Mouse (Mus musculus): ENCODE results near the gene Lrrc17.
"Not testable (repeated sequence)": the region's sequence is repeated elsewhere in the genome, so short reads cannot be mapped to it uniquely, and the experiment has no call there.

The Lrrc17 gene

GRCm38 (mm10) chr5:21542226-21542625 lies 1.1 kb upstream of the Lrrc17 start:
- no peak for DNase-seq (ENCODE audit: low read depth)

DNA sequence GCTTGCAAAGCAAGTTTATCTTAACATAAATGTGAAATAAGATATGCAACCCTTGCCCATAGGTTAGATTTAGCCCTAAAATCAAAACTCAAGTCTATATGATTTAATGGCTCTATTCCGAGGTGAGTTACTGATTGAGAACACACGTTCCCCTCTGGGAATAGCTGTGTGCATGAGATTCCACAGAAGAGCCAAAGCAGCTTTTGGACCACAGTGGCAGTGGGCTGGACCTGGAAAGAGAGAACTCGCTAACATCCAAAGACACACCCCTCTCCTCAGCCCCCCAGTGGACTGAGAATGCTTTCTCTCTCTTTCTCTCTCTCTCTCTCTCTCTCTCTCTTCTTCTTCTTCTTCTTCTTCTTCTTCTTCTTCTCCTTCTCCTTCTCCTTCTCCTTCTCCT lies 1.5 kb downstream of the Lrrc17 start:
- DNase-seq (ENCODE audit: low read depth), result no peak

DNA sequence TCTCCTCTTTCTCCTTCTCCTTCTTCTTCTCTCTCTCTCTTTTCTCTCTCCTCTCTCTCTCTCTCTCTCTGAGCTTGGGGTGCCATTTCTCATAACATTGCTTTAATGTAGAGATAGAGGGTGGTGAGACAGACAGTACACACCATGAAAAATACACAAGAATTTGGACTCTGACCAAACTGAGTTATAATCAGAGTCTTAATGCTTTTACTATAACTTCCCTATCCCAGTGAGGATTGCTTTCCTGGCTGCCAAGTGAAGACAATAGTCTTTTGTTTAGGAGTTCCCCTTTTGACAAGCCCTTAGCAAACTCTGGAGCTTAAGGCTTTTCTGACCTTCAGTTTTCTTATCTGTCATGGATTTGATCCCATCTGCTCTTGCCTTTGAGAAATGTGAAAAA lies 1.9 kb downstream of the Lrrc17 start:
- no peak for DNase-seq (ENCODE audit: low read depth)

DNA sequence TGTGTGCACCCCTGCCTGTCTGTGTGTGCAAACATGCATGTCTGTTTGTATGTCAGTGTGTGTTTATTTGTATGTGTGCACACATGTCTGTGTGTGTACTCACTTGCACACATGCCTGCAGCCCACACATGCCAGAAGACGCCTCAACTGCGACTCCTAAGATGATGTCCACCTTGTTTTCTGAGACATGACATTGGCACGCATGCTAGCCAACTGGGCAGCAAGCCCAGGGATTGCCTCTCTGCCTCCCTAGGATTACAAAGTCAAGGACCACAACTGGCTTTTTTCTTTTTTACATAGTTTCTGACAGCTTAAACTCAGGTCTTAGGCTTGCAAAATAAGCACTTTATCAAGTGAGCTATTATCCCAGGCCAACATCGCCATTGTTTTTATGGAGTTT lies 2.4 kb downstream of the Lrrc17 start:
- DNase-seq (ENCODE audit: low read depth), result no peak

DNA sequence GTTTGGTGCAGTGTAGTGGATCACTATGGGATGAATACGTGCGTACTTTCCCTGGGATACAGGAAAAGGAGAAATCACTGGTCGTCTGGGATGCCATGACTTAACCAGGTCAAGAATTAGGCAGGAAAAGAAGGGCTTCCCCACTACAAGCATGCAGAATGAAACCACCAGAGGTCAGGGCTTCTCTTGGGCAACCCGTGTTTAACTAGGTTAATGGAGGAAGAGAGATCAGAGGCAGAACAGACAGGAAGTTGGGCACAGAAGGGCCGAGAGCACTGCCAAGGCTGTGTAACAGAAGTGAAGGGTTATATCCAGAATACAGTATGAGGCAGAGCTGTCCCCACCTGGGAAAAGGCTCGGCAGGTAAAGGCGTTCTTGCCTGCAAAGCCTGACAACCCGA lies 3.6 kb downstream of the Lrrc17 start:
- DNase-seq (ENCODE audit: low read depth), result no peak

- DNase-seq (ENCODE audit: low read depth), result no peak
These were observed 10.3 kb downstream of the Lrrc17 start for GRCm38 (mm10) chr5:21553685-21554084.

GRCm38 (mm10) chr5:21554732-21555131 lies 11.4 kb downstream of the Lrrc17 start:
- DNase-seq (ENCODE audit: low read depth), result no peak

GRCm38 (mm10) chr5:21556502-21556901 lies 13.1 kb downstream of the Lrrc17 start:
- DNase-seq (ENCODE audit: low read depth), result no peak

DNA sequence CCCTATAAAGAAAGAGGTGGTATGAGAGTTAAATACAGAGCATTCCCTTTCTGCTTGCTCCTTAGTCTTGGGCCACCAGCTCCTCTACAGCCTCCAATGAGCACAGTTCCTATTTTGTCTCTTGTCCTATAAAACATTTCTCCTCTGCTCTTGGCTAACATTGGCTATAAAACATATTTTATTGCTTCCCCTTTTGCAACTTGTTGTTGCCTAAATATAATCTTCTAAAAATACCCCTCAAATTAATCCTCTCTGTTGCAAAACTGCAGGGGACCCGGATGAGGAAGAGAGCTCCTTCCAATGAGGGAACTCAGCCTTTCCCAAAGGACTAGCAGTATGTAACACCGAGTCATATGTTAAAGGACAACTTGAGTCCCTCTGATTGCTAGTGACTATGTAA lies 20.6 kb downstream of the Lrrc17 start:
- DNase-seq (ENCODE audit: low read depth), result no peak

- no peak for DNase-seq (ENCODE audit: low read depth)
These were observed 22.2 kb downstream of the Lrrc17 start for GRCm38 (mm10) chr5:21565392-21566065.

DNA sequence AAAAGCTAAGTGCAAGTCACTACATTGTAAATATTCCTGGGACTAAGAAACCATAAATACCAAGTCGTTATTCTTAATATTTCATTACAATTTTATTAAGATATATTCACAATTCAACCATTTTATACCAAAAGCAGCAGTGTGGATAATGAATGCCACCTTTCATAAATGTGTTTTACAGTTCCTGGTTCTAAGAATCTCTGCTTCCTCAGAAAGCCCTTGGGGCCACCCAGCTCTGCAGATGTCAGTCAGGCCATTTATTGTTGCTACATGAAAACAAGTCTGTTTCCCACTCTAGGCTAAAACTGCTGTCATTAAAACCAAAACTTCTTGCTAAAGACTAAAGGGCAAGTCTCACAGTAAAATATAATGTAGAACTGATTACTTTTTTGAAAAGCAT lies 24.4 kb downstream of the Lrrc17 start:
- DNase-seq (ENCODE audit: low read depth), result no peak

DNA sequence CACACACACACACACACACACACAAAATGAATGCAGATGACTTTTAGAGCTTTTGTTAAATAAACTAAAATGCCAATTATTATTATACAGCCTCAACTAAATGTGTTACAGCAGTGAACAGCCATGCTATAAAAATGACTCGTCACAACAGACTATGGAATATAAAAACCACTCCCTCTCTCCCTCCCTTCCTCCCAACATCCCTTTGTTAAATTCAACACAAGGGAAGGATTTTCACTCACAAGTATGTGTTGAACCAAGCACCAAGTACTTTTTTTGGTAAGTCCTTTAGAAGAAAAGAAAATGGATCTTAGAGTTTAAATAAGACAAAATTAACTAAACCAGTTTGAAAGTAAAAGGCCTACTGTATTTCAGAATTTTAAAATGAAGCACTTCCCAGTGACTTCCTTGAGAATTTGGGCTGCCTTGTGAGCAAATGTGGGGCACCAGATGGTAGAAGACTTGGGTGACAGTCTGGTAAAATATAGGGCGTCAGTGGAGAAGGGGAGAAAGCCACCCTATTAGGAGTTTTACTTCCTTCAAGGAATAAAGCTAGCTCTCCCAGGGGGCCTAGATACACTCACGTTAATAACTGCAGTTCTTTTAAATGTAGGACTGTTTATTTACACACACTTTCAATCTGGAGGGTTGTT lies 29.5 kb downstream of the Lrrc17 start:
- DNase-seq (ENCODE audit: low read depth), result no peak

DNA sequence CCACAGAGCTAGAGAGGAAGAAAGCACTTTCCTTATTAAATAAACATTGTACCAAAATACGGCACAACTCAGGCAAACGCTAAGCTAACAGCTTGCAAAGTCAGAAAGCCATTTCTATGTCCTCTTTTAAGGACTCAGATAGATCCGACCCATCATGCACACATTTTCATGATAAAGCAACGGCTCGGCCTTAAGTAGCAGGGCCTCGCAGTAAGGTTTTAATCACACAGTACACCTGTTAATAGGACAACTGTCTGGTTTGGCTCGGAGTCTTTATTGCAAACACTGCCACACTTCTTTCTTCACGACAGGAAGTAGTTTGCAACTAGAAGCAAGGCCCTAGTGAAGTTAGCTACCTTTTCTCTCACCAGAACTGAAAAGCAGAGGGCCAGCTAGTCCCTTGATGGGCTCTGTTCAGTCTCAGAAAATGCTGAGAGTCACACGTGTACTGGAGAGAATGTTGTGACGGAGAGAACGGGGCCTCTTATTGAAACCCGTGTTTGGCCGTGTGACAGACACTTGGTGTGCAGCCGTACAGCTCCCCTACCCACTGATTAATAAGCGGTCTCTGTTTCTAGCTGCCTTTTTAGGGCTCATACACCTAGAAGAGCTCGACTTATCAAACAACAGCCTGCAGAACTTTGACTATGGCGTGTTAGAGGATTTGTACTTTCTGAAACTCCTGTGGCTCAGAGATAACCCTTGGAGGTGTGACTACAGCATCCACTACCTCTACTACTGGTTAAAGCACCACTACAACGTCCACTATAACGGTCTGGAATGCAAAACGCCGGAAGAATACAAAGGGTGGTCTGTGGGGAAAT lies 31.2 kb downstream of the Lrrc17 start:
- peak; percentile 50 for DNase-seq (ENCODE audit: low read depth)

DNA sequence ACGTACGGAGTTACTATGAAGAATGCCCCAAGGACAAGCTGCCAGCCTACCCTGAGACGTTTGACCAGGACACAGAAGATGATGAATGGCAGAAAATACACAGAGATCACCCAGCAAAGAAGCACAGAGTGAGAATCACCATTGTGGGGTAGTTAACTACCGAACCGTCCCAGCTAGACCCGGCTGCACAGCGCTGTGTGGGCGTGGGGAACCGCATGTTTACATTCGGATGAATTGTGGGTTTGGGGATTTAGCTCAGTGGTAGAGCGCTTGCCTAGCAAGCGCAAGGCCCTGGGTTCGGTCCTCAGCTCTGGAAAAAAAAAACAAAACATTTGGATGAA lies 31.8 kb downstream of the Lrrc17 start:
- DNase-seq (ENCODE audit: low read depth), result no peak

- no peak for DNase-seq (ENCODE audit: low read depth)
These were observed 34.8 kb downstream of the Lrrc17 start for GRCm38 (mm10) chr5:21578136-21578535.

GRCm38 (mm10) chr5:21586763-21587162 lies 43.4 kb downstream of the Lrrc17 start:
- peak; percentile 34 for DNase-seq (ENCODE audit: low read depth)

- no peak for DNase-seq (ENCODE audit: low read depth)
These were observed 44.3 kb downstream of the Lrrc17 start for GRCm38 (mm10) chr5:21587683-21588082.

- no peak for DNase-seq (ENCODE audit: low read depth)
These were observed 44.9 kb downstream of the Lrrc17 start for GRCm38 (mm10) chr5:21588220-21588619.

DNA sequence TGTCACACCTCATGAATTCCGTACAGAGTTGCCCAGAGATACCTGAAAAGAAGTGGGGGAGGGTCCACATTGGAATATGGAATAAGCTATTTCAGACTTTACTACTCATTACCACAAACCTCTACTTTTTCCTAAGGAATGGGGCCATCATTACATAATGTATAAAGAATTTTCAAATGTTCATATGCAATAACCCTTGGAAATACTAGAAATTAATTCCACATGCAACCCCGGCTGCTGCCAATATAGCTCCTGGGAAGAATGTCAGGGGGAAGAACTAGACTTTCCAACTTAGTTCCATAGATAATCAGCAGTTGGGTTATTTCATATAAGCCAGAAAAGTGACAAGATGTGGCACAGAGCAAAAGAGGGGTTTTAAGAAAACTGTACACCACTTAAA lies 48.7 kb downstream of the Lrrc17 start:
- no peak for DNase-seq (ENCODE audit: low read depth)

DNA sequence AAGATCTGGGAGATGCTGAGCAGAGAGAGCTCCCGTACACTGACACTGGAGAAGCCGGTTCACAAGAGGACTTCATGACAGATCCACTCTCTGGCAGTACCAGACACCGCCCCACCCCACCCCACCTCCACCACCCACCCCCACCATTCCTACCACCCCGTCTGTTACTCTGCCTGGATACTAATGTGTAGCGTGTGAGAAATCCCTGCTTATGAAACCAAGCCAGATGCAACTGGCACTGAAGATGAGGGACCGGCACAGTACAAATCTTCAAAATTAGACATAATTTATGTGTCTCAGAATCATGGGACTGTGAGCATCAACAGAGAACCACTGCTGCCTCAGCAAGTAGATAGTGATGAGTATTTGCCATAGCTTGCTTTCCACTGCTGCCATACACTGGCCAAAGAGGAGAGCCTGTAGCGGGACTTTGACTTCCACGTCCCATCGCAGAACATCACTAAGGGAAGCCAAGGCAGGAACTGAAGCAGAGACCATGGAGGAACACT lies 49.9 kb downstream of the Lrrc17 start:
- DNase-seq (ENCODE audit: low read depth), result no peak

- not testable (repeated sequence) for DNase-seq (ENCODE audit: low read depth)
These were observed 56.2 kb downstream of the Lrrc17 start for GRCm38 (mm10) chr5:21599536-21599935.

DNA sequence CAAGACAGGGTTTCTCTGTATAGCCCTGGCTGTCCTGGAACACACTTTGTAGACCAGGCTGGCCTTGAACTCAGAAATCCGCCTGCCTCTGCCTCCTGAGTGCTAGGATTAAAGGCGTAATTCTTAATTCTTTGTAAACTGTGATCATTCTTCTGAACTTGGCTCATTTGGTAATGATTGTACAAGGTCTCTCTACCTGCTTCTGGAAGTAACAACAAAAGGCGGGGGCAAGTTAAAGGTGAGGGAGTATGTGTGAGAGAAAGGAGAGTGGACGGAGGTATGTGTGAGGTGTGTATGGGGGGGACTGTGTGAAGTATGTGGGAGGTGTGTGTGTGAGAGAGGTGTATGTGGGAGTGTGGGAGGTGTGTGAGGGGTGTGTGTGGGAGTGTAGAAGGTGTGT lies 56.6 kb downstream of the Lrrc17 start:
- DNase-seq (ENCODE audit: low read depth), result no peak

- DNase-seq (ENCODE audit: low read depth), result no peak
These were observed 62.6 kb downstream of the Lrrc17 start for GRCm38 (mm10) chr5:21605936-21606335.
